Comparison of ENCODE assay signal across 19 mouse cellular contexts in the genomic region with DNA sequence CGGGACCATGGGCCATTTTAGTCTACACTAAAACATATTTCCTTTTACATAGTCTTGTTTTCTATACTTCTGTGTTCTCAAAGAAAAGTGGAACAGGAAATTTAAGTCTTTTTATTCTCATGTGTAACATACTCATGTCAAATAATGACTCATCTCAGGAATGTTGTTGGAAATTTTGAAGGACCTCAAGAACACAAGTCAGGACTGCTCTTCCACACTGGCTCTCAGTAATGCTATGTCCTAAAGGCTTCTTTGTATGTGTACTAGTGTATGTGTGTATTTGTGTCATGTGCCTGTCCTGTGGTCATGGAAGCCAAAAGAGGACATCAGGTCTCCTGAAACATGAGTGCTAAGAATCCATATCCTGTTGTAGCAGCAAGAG. TPM values are rescaled to one million over a fixed set of nuclear protein-coding genes. Genes with fewer than 3 reads are reported as not detected.
A peak's percentile ranks its signal among the peaks of the same experiment; 100 is the strongest.
DNase-seq lines count a peak whose midpoint lies in the region; ATAC-seq lines count a peak whose summit lies in the region.
"Had no signal": no experiment of that assay in that cellular context is flagged by ENCODE, and none has a peak within 500 bp of the region (broad histone marks: within the 10 kb centered on the region; RNA-seq: fewer than 3 reads in every experiment).

No protein-coding gene starts in this region.

- H3K4me1 ChIP-seq in lung, embryonic 15.5 days: peaks cover 14% of the 10 kb centered on the region
- no peaks in the 10 kb centered on the region for H3K4me1 ChIP-seq in hindbrain, embryonic 11.5 days (replicated peaks; ENCODE audit: control insufficient read depth, insufficient read depth, low read length)
- H3K4me1 ChIP-seq: hindbrain, embryonic 13.5 days; limb, embryonic 15.5 days; midbrain, embryonic 10.5 days had no signal

- H3K27me3 ChIP-seq in lung, embryonic 15.5 days: no peaks in the 10 kb centered on the region
- no peaks in the 10 kb centered on the region for H3K27me3 ChIP-seq in hindbrain, embryonic 11.5 days (ENCODE audit: control insufficient read depth, insufficient read depth, low read length)
- H3K27me3 ChIP-seq: hindbrain, embryonic 13.5 days; limb, embryonic 15.5 days had no signal

- H3K27ac ChIP-seq in lung, embryonic 15.5 days: peak overlapping the region; percentile 64
- no peak overlapping the region for H3K27ac ChIP-seq in hindbrain, embryonic 11.5 days (ENCODE audit: low read depth, low read length)
- H3K27ac ChIP-seq: hindbrain, embryonic 13.5 days; limb, embryonic 15.5 days; liver, embryonic 14.5 days; midbrain, embryonic 10.5 days had no signal

- no peak for DNase-seq in lung, postnatal 36 days
- peak; percentile 30 for DNase-seq in CD4-positive helper T cell, adult 2 months (ENCODE audit: low read depth, low spot score)
- DNase-seq in naive thymus-derived CD4-positive, alpha-beta T cell, adult 2 months (ENCODE audit: low read depth): peak; percentile 50
- DNase-seq in hindbrain, embryonic 11.5 days (ENCODE audit: low spot score): no peak
- no peak for DNase-seq in thymus, postnatal 25 days
- DNase-seq: adrenal gland, adult 8-10 months; cerebellum, adult 11-12 months; cerebellum, postnatal 10 days; gastrocnemius, postnatal 25 days; kidney, adult 8-10 months; kidney, postnatal 10 days; left cerebral cortex, postnatal 4 days; lung, postnatal 14 days had no signal

- no peak overlapping the region for H3K4me2 ChIP-seq in lung, embryonic 15.5 days
- H3K4me2 ChIP-seq in hindbrain, embryonic 11.5 days (replicated peaks; ENCODE audit: low read depth, low read length): no peak overlapping the region
- H3K4me2 ChIP-seq: hindbrain, embryonic 13.5 days; limb, embryonic 15.5 days had no signal

- no peak overlapping the region for H3K4me3 ChIP-seq in lung, embryonic 15.5 days
- no peak overlapping the region for H3K4me3 ChIP-seq in hindbrain, embryonic 11.5 days (ENCODE audit: low read depth, low read length)
- H3K4me3 ChIP-seq: hindbrain, embryonic 13.5 days; limb, embryonic 15.5 days; midbrain, embryonic 10.5 days had no signal

- 0 out of 2 replicates have a peak, but pooled peaks cover 9% of the 10 kb centered on the region for H3K9me3 ChIP-seq in lung, embryonic 15.5 days
- no peaks in the 10 kb centered on the region for H3K9me3 ChIP-seq in hindbrain, embryonic 11.5 days (ENCODE audit: control insufficient read depth, low read length)
- H3K9me3 ChIP-seq: limb, embryonic 15.5 days had no signal

- H3K36me3 ChIP-seq in lung, embryonic 15.5 days: peaks cover 17% of the 10 kb centered on the region
- H3K36me3 ChIP-seq in hindbrain, embryonic 11.5 days (ENCODE audit: control insufficient read depth, insufficient read depth, low read length): peaks cover 4% of the 10 kb centered on the region; the same call in 1 of the 2 replicates

- ATAC-seq in lung, embryonic 15.5 days (ENCODE audit: borderline replicate concordance, extremely low read depth, low FRiP score, low TSS enrichment): no peak
- peak; percentile 8 for ATAC-seq in CD4-positive, CD25-positive, alpha-beta regulatory T cell, adult 4 months
- no peak for ATAC-seq in hindbrain, embryonic 11.5 days (ENCODE audit: low FRiP score)

- no peak overlapping the region for H3K9ac ChIP-seq in lung, embryonic 15.5 days
- no peak overlapping the region for H3K9ac ChIP-seq in hindbrain, embryonic 11.5 days (ENCODE audit: low read depth, low read length)
- H3K9ac ChIP-seq: hindbrain, embryonic 13.5 days; limb, embryonic 15.5 days; liver, embryonic 14.5 days had no signal

- 43% methylated on average over 1 of the region's 1 CpGs for WGBS in lung, embryonic 15.5 days
- 94% methylated on average over 1 of the region's 1 CpGs for WGBS in hindbrain, embryonic 11.5 days

RNA-seq across cellular contexts. Expression of gene 4930453N24Rik, which starts 11.7 kb away (rescaled TPM):
- polyA plus RNA-seq in lung, embryonic 15.5 days (2015; fragmentation: Nextera tagmentation; extraction: Ambion mirVana): 23.8 and 24.9 TPM in 2 replicates
- 10 to 100 TPM; 12.3 to 21.5 TPM for polyA plus RNA-seq in CD4-positive, CD25-positive, alpha-beta regulatory T cell, adult 4 months (2017; shearing (Covaris generic))
- 34.5 and 39.7 TPM in 2 replicates for polyA plus RNA-seq in hindbrain, embryonic 11.5 days (2014; fragmentation: Nextera tagmentation; extraction: Ambion mirVana)

Comparison
In these comparisons a context has a peak if more than half of its experiments do, and no peak if none do; other contexts are left out.
1. DNase-seq: peak in CD4-positive helper T cell, adult 2 months (single experiment) and naive thymus-derived CD4-positive, alpha-beta T cell, adult 2 months (single experiment); none in lung, postnatal 36 days (single experiment), hindbrain, embryonic 11.5 days (single experiment) and thymus, postnatal 25 days (single experiment).